Mouse (Mus musculus) bone marrow, adult 2 months (tissue): ENCODE measurements around the gene Ddrgk1. TPM values are rescaled to one million over a fixed set of nuclear protein-coding genes. Genes with fewer than 3 reads are reported as not detected.

Experiments
- H3K27ac ChIP-seq: fragments of 200-500 bp; 2 replicates; pipeline ENCODE4 v1.5.1; 2012; ENCODE audit warnings: low read depth, mild to moderate bottlenecking, control low read depth, inconsistent platforms, low read length; ENCODE audit not compliant: control insufficient read depth, poor library complexity, insufficient read depth
- H3K4me1 ChIP-seq: fragments of 200-500 bp; 2 replicates; pipeline ENCODE4 v1.6.1; 2011; ENCODE audit warnings: low read length; ENCODE audit not compliant: control insufficient read depth, insufficient read depth
- H3K4me3 ChIP-seq: fragments of 200-500 bp; replicated peaks from 2 replicates; pipeline ENCODE3; 2011; ENCODE audit warnings: mild to moderate bottlenecking, low read depth, low read length, control low read depth; ENCODE audit not compliant: control insufficient read depth
- CTCF ChIP-seq: fragments of 200-500 bp; IDR thresholded peaks from 2 replicates; pipeline ENCODE4 v1.5.1; 2011; ENCODE audit warnings: low read length, control low read depth; ENCODE audit not compliant: control insufficient read depth, insufficient read depth
- POLR2A ChIP-seq: fragments of 200-500 bp; IDR thresholded peaks from 2 replicates; pipeline ENCODE4 v1.6.1; 2011; ENCODE audit warnings: low read depth, mild to moderate bottlenecking, control low read depth, low read length, borderline replicate concordance; ENCODE audit not compliant: control insufficient read depth
- WGBS: fragments of 180-500 bp; shearing (Covaris S2); methylation state at CpG from one replicate; pipeline ENCODE4 v1.1.7; 2018; 5-methylcytosine and 5-hydroxymethylcytosine counted together
- polyA plus RNA-seq: library from polyadenylated mRNA; stranded (reverse); fragments of >200 nt; gene quantifications from 2 replicates; pipeline ENCODE4 v1.2.4, GENCODE M21; 2011; ENCODE audit warnings: low replicate concordance; ENCODE audit not compliant: missing spikeins, insufficient read depth, insufficient read length

The Ddrgk1 gene
- polyA plus RNA-seq, 1 experiment, result 165 TPM

DNA sequence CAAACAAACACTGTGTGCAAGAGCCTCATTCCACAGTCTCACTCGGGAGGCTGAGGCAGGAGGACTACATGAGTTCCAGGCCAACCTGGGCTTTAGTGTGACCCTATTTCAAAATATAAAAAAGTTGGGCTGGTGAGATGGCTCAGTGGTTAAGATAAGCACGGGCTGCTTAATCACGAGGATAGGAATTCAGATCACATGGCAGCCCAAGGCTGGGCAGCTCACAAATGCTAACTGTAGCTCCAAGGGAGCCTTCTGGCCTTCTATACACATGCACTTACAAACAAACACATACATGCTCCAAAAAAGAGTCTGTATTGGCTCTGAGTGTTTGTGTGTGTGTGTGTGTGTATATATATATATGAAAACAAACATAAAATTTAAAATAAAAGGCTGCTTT lies 29.1 kb upstream of the Ddrgk1 start:
- WGBS, result 42% methylated on average over 3 of the region's 3 CpGs
- H3K4me3 ChIP-seq, result no peak overlapping the region
- TF ChIP-seq CTCF (no peak), POLR2A (no peak)
- H3K27ac ChIP-seq, result no peak overlapping the region
- H3K4me1 ChIP-seq, result no peaks in the 10 kb centered on the region

DNA sequence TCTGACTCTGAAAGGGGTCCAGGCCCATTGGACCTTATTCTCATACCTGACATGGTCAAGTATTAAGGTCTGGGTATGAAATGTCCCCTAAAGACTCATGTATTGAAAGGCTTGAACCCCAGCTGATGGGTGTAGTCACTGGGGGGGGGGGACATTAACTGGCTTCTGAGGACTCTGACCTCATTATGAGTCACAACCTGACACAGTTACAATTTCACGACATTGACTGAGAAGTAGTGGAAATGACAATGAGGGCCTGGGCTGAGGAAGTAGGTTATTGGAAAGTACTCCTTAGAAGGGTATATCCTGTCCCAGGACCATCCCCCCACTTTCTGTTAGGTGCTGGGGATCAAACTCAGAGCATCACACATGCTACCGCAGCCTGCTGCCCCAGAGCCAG lies 24.6 kb upstream of the Ddrgk1 start:
- no peaks in the 10 kb centered on the region for H3K4me1 ChIP-seq
- no peak overlapping the region for H3K4me3 ChIP-seq
- H3K27ac ChIP-seq, result no peak overlapping the region
- TF ChIP-seq CTCF, result no peak
- no peak for TF ChIP-seq POLR2A
- WGBS, result 51% methylated on average over 2 of the region's 2 CpGs

DNA sequence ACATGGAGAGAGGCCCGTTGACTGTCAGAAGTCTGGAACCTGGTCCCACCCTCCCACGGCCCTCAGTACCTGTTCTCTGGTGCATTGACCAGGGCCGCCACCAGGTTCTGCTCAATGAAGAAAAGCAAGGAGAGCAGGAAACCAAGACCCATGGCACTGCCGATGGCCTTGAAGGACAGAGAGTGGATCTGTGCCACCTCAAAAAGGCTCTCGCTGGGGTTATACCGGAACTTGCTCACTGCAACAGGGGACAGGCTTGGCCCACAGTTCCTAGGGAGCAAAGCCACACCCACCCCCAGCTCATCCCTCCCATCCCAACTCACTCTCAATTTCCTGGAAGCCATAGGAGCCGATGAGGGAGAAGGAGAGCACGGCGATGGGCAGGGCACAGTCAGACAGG lies 21.0 kb upstream of the Ddrgk1 start:
- WGBS, result 84% methylated on average over 9 of the region's 9 CpGs
- Histone ChIP-seq H3K27ac (no peak overlapping the region), H3K4me3 (no peak overlapping the region), H3K4me1 (no peaks in the 10 kb centered on the region)
- no peak for TF ChIP-seq CTCF
- no peak for TF ChIP-seq POLR2A

DNA sequence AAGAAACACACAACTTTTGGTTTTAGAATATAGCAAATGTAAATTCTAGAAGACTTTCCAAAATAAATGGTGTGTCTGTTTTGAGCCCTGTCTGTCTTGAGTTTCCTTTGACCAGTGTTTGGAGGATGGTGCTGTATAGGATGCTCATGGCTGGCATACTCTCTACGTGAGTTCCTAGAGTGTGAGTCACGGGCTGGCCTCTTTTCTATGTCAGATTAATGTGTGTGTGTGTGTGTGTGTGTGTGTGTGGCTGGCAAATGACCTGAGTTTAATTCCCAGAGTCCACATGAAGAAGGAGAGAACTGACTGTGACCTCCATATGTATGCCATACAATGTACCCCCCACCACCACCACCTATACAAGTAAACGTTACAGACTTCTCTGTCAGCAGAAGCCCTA lies 17.1 kb upstream of the Ddrgk1 start:
- 92% methylated on average over 3 of the region's 3 CpGs for WGBS
- Histone ChIP-seq H3K4me1 (no peaks in the 10 kb centered on the region), H3K27ac (no peak overlapping the region), H3K4me3 (no peak overlapping the region)
- TF ChIP-seq POLR2A, result no peak
- TF ChIP-seq CTCF, result no peak

DNA sequence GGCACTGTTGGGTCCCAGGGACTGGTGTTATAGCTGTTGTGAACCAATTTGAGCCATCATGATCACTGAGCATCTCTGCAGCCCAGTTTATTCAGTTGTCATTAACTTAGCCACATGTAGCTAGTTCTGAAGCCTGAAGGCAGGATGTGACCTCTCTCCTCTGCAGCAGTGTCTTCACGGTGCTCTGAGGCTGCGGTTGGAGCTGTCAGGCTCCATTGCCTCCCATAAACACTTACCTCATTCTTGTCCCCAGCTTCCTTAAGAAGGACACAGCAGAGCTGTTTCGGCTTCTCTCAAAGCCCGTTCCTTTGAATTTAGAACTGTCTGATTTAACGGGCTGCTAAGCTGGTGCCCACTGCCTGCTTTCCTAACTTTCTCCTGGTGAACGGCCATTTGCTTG lies 15.4 kb upstream of the Ddrgk1 start:
- Histone ChIP-seq H3K4me1 (no peaks in the 10 kb centered on the region), H3K27ac (no peak overlapping the region), H3K4me3 (no peak overlapping the region)
- 93% methylated on average over 6 of the region's 6 CpGs for WGBS
- no peak for TF ChIP-seq CTCF
- TF ChIP-seq POLR2A, result no peak

DNA sequence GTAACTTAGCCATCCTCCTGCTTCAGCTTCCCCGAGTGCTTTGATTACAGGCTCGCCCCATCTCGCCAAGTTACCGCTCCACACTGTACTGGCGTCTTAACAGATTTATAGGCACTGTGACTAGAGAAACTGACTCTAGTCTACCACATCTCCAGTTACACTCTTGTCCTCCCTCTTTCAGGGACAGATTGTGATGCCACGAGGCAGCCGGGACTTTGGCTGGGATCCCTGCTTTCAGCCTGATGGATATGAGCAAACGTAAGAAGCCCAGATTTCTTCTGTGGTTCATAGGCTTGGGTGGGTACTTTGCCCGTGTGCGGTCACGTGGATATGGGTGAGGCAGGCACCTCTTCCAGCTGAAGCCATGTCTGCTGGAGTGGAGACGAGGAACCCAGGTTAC lies 14.7 kb upstream of the Ddrgk1 start:
- no peaks in the 10 kb centered on the region for H3K4me1 ChIP-seq
- TF ChIP-seq CTCF (no peak), POLR2A (no peak)
- H3K27ac ChIP-seq, result no peak overlapping the region
- 92% methylated on average over 12 of the region's 12 CpGs for WGBS
- no peak overlapping the region for H3K4me3 ChIP-seq

DNA sequence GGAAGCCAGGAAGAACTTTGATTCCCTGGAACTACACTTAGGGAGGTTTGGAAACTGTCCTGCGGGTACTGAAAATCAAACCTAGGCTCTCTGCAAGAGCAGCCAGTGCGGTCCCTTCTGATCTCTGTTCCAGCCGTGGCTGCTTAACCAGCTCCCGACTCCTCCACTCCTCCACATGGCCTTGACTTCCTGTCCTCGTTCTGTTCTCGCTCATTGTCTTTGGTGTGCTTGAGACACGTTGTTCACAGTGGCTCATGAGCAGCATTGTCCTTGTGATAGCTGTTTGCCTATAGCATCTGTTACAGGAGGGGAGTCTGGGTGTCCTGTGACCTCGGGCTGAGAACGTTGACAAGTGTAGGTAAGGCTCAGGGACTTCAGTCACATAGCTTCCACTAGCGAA lies 12.8 kb upstream of the Ddrgk1 start:
- no peak overlapping the region for H3K4me3 ChIP-seq
- no peaks in the 10 kb centered on the region for H3K4me1 ChIP-seq
- no peak for TF ChIP-seq CTCF
- no peak for TF ChIP-seq POLR2A
- WGBS, result 83% methylated on average over 10 of the region's 10 CpGs
- H3K27ac ChIP-seq, result no peak overlapping the region

DNA sequence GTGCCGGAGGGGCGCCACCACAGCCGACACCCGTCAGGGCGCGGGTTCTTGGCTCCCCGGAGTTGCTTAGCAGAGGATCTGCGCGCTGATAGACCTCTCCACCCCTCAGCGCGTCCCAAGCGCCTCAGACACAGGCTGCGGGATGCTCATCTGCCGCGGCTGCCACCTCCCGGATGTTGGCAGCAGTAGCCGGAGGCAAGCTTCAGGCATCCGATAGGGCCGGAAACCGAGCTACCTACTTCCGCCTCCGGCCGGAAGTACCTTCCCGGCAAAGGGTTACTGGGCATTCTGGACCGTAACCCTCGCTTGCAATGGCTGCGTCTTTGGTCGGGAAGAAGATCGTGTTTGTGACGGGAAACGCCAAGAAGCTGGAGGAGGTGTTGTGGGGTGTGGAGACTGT lies 3.1 kb upstream of the Ddrgk1 start, which contains the start of gene Itpa:
Itpa (plus strand) TSS at position 52 of the 400 bp plus-strand sequence.
- H3K4me3 ChIP-seq, result peak within 1 kb of the TSS; percentile 96
- H3K27ac ChIP-seq, result peak within 1 kb of the TSS; percentile 80
- peaks cover 4% of the 10 kb centered on the region; the same call in 1 of the 2 replicates for H3K4me1 ChIP-seq
- TF ChIP-seq POLR2A (peak; percentile 30; the same call in 1 of the 2 replicates), CTCF (peak; percentile 51)
- WGBS, result under 1% methylated on average over 31 of the region's 31 CpGs

DNA sequence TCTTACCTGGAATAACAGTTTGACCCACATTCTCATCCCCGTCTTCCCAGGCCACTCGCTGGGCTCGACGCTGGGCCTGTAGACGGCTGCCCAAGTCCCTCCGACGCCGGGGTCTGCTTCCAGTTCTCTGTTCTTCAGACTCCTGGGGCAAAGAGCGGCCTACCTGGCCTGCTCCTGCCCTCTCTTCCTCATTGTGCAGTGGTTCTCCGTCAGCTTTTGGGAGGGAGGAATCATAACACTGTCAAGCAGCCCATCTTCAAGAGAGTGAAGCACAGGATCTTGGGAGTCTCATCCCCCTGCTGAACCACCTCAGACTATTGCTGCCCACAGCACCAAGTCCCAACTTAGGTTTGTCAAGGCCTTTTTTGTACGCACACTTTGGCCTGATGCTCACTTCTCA lies 1.1 kb downstream of the Ddrgk1 start:
- no peak overlapping the region for H3K4me3 ChIP-seq
- H3K27ac ChIP-seq, result no peak overlapping the region
- 90% methylated on average over 11 of the region's 11 CpGs for WGBS
- TF ChIP-seq POLR2A (no peak), CTCF (no peak)
- peaks cover 2% of the 10 kb centered on the region; the same call in 1 of the 2 replicates for H3K4me1 ChIP-seq
